Mouse (Mus musculus): ENCODE measurements around the gene Kif27.

GRCm38 (mm10) chr13:58301961-58302360, 57.0 kb downstream of the Kif27 start:
- TF ChIP-seq CTCF (IDR thresholded peaks at IDR 0.05; ENCODE audit: low read depth): no peak
- TF ChIP-seq EP300 (IDR thresholded peaks at IDR 0.05; ENCODE audit: low read depth): no peak

All from liver, embryonic 14.5 days (tissue).